Mouse (Mus musculus) CD4-positive naive resting alpha-beta T cell, adult 76 days (primary cell): ENCODE data around the gene Gm10639. TPM values are rescaled to one million over a fixed set of nuclear protein-coding genes. Genes with fewer than 3 reads are reported as not detected.

Experiments
- total RNA-seq: library from RNA; stranded (reverse); gene quantifications from one replicate; pipeline ENCODE4 v1.2.4, GENCODE M21; 2023

Gene Gm10639
- not detected for total RNA-seq

GRCm38 (mm10) chr9:78289723-78290122, at the start of gene Gm10639:
Gene Gm10639, plus strand, starts transcription at chr9:78289923.

GRCm38 (mm10) chr9:78256914-78257313, 32.8 kb upstream of the Gm10639 start, which contains the start of gene Gm3776:
Gene Gm3776, plus strand, starts transcription at chr9:78257129.

GRCm38 (mm10) chr9:78314696-78315095, 25.0 kb downstream of the Gm10639 start, which contains the start of gene Omt2a:
Gene Omt2a, minus strand, starts transcription at chr9:78314796.

GRCm38 (mm10) chr9:78327289-78327688, 37.6 kb downstream of the Gm10639 start, which contains the start of gene Omt2b:
Gene Omt2b, plus strand, starts transcription at chr9:78327589.

Other genes with a start within 250 kb of the Gm10639 start
- gene Gcm1, start 238.0 kb upstream of the Gm10639 start, total RNA-seq = not detected
- 44.5 TPM for gene Fbxo9, start 180.9 kb upstream of the Gm10639 start, total RNA-seq
- gene Ick, start 180.7 kb upstream of the Gm10639 start, total RNA-seq = 7.7 TPM
- 1.8 TPM for gene Gsta4, start 107.1 kb upstream of the Gm10639 start, total RNA-seq
- not detected for gene Gsta1, start 59.3 kb upstream of the Gm10639 start, total RNA-seq
- not detected for gene Gm3776, start 32.8 kb upstream of the Gm10639 start, total RNA-seq
- gene Omt2a, start 24.9 kb downstream of the Gm10639 start, total RNA-seq = not detected
- gene Omt2b, start 37.7 kb downstream of the Gm10639 start, total RNA-seq = not detected
- gene Gsta2, start 65.9 kb downstream of the Gm10639 start, total RNA-seq = not detected
- not detected for gene Dppa5a, start 78.3 kb downstream of the Gm10639 start, total RNA-seq
- not detected for gene Ooep, start 88.8 kb downstream of the Gm10639 start, total RNA-seq
- gene Ddx43, start 105.9 kb downstream of the Gm10639 start, total RNA-seq = 1.5 TPM
- 3.8 TPM for gene Cgas, start 153.3 kb downstream of the Gm10639 start, total RNA-seq
- 22.9 TPM for gene Mto1, start 158.3 kb downstream of the Gm10639 start, total RNA-seq
- not detected for gene Gm17324, start 158.9 kb downstream of the Gm10639 start, total RNA-seq
- 10,655 TPM for gene Eef1a1, start 199.2 kb downstream of the Gm10639 start, total RNA-seq